Mouse (Mus musculus): ENCODE data around the gene Trove2.
"Not testable (repeated sequence)": the region's sequence is repeated elsewhere in the genome, so short reads cannot be mapped to it uniquely, and the experiment has no call there.

Gene Trove2

GRCm38 (mm10) chr1:143738811-143739210 lies 38.1 kb downstream of the Trove2 start:
- no peak for DNase-seq

- DNase-seq, result no peak
Observed at GRCm38 (mm10) chr1:143733914-143734410, 42.9 kb downstream of the Trove2 start.

- no peak for DNase-seq
Observed at GRCm38 (mm10) chr1:143731691-143732090, 45.2 kb downstream of the Trove2 start.

- no peak for DNase-seq
Observed at GRCm38 (mm10) chr1:143730899-143731298, 46.0 kb downstream of the Trove2 start.

GRCm38 (mm10) chr1:143727701-143728445 lies 49.0 kb downstream of the Trove2 start:
- DNase-seq, result no peak

- DNase-seq, result no peak
Observed at GRCm38 (mm10) chr1:143724456-143725064, 52.3 kb downstream of the Trove2 start.

GRCm38 (mm10) chr1:143716038-143716437 lies 60.8 kb downstream of the Trove2 start, which contains the start of gene Glrx2:
TSS of gene Glrx2 (plus strand) at chr1:143716338.
- DNase-seq, result not testable (repeated sequence)

- DNase-seq, result no peak
Observed at GRCm38 (mm10) chr1:143710627-143710976, 66.3 kb downstream of the Trove2 start.

GRCm38 (mm10) chr1:143709966-143710626 lies 66.8 kb downstream of the Trove2 start:
- DNase-seq, result no peak

- no peak for DNase-seq
Observed at GRCm38 (mm10) chr1:143708361-143708760, 68.5 kb downstream of the Trove2 start.

- DNase-seq, result no peak
Observed at GRCm38 (mm10) chr1:143707006-143707405, 69.9 kb downstream of the Trove2 start.

- peak; percentile 88 to 97 for DNase-seq
Observed at GRCm38 (mm10) chr1:143702741-143703262, 74.1 kb downstream of the Trove2 start, which contains the start of gene Cdc73. TSS of gene Cdc73 (minus strand) at chr1:143702893.

GRCm38 (mm10) chr1:143702141-143702740 lies 74.6 kb downstream of the Trove2 start:
- peak in 1 of 2 experiments; percentile 64 for DNase-seq

GRCm38 (mm10) chr1:143701736-143702135 lies 75.1 kb downstream of the Trove2 start:
- DNase-seq, result no peak
